Mouse (Mus musculus) T-cell, adult 2 months (primary cell): ENCODE measurements around the gene Crat.

Source experiments
- DNase-seq: peaks from one replicate; pipeline ENCODE4 v3.0.0; 2022; ENCODE audit warnings: low spot score

Crat gene

GRCm38 (mm10) chr2:30415157-30415935 is at the start of gene Crat:
Crat (minus strand) TSS chr2:30415813.
- no peak for DNase-seq

DNA sequence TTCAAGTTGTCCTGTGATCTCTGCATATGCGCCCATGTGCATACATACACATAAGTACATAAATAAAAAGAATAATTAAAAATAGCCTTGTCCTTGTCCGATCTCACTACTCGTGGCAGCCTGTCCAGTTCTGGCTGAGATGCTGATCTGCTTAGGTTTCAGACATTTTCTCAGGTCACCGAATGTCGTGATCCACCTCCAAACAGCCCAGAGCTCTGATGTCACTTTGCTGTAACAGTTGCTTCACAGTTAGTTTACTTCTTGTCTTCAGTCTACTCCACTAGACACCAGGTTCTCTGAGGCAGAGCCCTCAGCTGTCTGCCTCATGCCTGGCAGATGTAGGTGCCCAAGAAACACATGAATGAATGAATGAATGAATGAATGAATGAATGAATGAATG is 48.8 kb upstream of the Crat start:
- peak; percentile 36 for DNase-seq

DNA sequence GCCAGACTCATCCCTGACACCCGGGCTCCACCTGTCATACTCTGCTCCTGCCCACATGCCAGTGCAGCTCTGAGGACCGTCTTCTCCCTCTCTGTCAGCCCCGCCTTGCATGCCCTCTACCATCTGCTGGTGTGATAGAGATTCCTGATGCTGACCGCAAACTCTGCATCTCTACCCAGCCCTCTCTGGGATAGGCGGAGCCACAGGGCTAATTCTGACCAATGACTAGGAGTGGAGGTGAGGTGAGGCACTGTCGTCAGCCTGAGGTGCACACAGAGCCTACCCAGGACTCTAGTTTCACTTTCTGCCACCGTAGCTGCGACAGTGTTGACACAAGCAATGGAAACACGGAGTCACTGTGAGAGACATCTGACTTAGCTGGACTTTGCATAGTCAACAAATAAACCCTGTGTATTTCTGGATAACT is 48.3 kb upstream of the Crat start:
- DNase-seq: peak; percentile 91

DNA sequence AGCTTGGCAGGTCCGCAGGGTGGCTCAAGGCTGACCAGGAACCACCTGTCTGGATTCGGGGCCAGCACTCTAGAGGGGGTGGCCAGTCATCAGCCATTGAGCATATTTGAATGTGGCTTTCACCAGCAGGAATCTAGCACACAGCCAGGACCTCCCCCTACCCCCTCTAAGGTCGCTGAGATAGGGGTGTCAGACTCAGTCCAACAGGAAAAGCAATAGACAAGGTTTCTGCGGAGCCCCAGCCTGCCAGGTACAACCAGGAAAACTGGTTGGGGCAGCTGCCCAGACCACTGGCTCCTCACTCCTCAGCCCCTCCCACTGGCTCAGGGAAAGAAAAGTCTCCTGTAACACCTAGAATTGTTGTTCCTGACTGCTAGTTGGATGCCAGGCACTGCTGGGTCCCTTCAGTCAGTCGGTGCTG is 47.7 kb upstream of the Crat start:
- DNase-seq: no peak

- DNase-seq: no peak
These were observed 43.6 kb upstream of the Crat start for GRCm38 (mm10) chr2:30459241-30459640.

- no peak for DNase-seq
These were observed 42.7 kb upstream of the Crat start for GRCm38 (mm10) chr2:30458349-30458748.

DNA sequence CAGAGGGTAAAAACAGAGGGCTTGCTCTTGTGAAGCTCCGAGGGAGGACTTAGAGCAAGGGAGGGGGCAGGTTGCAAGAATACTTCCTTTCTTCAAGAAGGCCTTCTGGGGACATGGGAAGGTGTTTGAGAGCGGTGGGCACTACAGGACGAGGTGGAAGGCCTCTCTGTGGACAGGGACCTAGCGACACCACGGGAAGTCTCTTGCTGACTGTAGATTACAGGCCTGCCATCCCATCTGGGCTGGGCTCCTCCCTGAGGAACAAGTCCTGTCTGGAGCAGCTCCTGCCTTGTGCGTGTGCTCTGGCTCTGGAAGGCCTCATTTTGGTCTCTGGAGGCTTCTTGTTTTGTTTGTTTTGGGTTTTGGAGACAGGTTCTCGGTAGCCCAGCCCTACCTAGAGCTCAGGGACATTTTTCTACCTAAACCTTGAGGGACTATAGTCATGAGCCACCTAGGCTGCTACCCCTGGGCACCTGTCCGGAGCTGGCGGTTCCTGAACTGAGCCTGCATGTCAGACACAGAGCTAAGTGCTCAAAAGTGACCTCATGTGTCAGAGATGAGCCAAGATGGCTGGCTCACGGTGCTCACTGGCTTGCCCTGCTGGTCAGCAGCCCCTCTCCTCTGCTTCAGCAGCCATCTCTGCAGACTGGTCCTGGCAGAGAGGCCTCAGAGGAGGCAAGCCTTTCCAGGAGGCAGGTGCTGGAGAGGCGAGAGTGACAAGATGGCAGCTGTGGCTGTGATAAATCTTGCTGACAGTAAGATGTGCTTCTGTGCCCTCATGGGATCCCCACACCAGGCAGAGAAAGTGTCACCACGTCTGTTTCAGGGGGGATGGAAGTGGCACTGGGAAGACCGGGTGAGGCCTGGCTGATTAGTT is 40.7 kb upstream of the Crat start:
- no peak for DNase-seq

GRCm38 (mm10) chr2:30454587-30454986 is 39.0 kb upstream of the Crat start:
- DNase-seq: no peak

GRCm38 (mm10) chr2:30453570-30453969 is 38.0 kb upstream of the Crat start:
- DNase-seq: no peak

DNA sequence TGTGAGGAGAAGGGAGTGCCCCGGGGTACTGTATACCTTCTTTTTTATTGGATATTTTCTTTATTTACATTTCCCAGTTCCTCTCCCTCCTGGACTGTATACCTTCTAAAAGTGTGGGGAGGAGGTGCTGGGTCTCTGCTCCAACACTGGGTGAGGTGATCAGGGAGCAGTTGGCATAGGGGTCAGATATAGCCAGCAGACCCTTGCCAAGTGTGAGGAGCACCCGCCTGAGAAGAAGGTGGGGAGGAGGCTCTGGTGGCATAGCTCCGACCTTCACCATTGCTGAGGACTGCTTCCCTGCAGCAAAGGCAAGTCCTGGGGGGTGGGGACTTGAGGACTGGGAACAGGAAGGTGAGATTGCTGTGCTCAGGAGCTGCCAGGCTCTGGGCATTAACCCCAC is 35.9 kb upstream of the Crat start:
- DNase-seq: no peak

GRCm38 (mm10) chr2:30450530-30450929 is 34.9 kb upstream of the Crat start:
- DNase-seq: no peak

GRCm38 (mm10) chr2:30448371-30448770 is 32.8 kb upstream of the Crat start:
- no peak for DNase-seq

- no peak for DNase-seq
These were observed 31.5 kb upstream of the Crat start for GRCm38 (mm10) chr2:30446891-30447826.

- DNase-seq: no peak
These were observed 29.7 kb upstream of the Crat start for GRCm38 (mm10) chr2:30445312-30445711.

- DNase-seq: no peak
These were observed 28.8 kb upstream of the Crat start for GRCm38 (mm10) chr2:30444450-30444849.

GRCm38 (mm10) chr2:30444006-30444405 is 28.4 kb upstream of the Crat start:
- DNase-seq: no peak

DNA sequence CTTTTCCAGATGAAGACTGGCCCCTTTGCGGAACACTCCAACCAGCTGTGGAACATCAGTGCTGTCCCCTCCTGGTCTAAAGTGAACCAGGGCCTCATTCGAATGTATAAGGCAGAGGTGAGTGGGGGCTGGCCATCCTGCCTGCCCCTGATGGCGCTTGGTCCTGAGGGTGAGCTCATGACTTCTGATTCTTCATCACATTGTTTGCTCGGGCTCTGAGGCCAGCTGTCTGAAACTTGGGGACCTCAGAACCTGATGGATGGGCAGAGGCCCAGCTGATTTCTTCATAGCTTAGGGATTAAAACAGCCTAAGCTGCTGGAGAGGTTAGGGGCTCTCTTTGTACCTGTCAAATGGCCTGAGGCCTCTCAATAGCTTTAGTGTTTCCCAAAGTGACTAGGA is 27.7 kb upstream of the Crat start:
- no peak for DNase-seq

DNA sequence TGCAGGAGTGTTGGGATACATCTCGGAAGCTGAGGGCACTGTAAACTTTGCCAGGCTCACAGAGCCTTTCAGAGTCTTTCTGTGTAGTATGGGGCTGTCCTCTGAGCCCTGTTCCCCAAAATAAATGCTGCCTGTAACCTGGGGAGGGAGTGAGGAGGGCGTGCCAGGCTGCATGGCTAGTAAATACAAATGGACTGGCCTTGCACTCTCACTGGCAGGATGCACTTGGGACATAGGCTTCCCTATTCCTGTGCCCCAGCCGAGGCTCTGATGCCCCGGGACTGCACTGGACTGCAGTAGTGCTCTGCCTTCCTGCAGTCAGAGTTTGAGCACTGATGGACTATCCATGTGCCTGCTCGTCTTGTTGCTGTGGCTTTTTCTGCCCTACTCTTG is 26.9 kb upstream of the Crat start:
- DNase-seq: no peak

GRCm38 (mm10) chr2:30441518-30442497 is 26.2 kb upstream of the Crat start:
- DNase-seq: peak; percentile 64

GRCm38 (mm10) chr2:30440701-30441517 is 25.3 kb upstream of the Crat start:
- peak; percentile 75 for DNase-seq
